Mouse (Mus musculus) heart, embryonic 10.5 days (tissue): ENCODE data around the gene Ccdc85c. TPM values are rescaled to one million over a fixed set of nuclear protein-coding genes. Genes with fewer than 3 reads are reported as not detected.
A peak's percentile ranks its signal among the peaks of the same experiment; 100 is the strongest.

Source experiments
- DNase-seq: peaks from one replicate; pipeline ENCODE4 v3.0.0-alpha.2; 2017; ENCODE audit warnings: low spot score
- H3K27ac ChIP-seq: fragments of 300-500 bp; sonication (generic); 2 replicates; pipeline ENCODE4 v1.5.1; 2016; ENCODE audit warnings: mild to moderate bottlenecking
- H3K27me3 ChIP-seq: fragments of 300-500 bp; sonication (generic); 2 replicates; pipeline ENCODE4 v1.6.1; 2016; ENCODE audit warnings: mild to moderate bottlenecking; ENCODE audit not compliant: poor library complexity, insufficient read depth, severe bottlenecking
- H3K36me3 ChIP-seq: fragments of 300-500 bp; sonication (generic); 2 replicates; pipeline ENCODE4 v1.6.1; 2016; ENCODE audit warnings: mild to moderate bottlenecking, moderate library complexity
- H3K4me1 ChIP-seq: fragments of 300-500 bp; sonication (generic); 2 replicates; pipeline ENCODE4 v1.6.1; 2016; ENCODE audit warnings: mild to moderate bottlenecking
- H3K4me3 ChIP-seq: fragments of 300-500 bp; sonication (generic); 2 replicates; pipeline ENCODE4 v1.5.1; 2016; ENCODE audit warnings: mild to moderate bottlenecking, moderate library complexity
- H3K9me3 ChIP-seq: fragments of 300-500 bp; sonication (generic); 2 replicates; pipeline ENCODE4 v1.6.1; 2016; ENCODE audit warnings: mild to moderate bottlenecking, moderate library complexity
- WGBS: fragments of 180-500 bp; shearing (Covaris S2); methylation state at CpG from one replicate; pipeline ENCODE4 v1.1.7; 2016; 5-methylcytosine and 5-hydroxymethylcytosine counted together
- polyA plus RNA-seq: library from polyadenylated mRNA; unstranded; fragments of >200 nt; fragmentation: Nextera tagmentation; extraction: Ambion mirVana; gene quantifications from 2 replicates; pipeline ENCODE4 v1.2.1, GENCODE M21; 2016

Ccdc85c gene
- polyA plus RNA-seq, 1 experiment from 2014 or later: 5.7 TPM

DNA sequence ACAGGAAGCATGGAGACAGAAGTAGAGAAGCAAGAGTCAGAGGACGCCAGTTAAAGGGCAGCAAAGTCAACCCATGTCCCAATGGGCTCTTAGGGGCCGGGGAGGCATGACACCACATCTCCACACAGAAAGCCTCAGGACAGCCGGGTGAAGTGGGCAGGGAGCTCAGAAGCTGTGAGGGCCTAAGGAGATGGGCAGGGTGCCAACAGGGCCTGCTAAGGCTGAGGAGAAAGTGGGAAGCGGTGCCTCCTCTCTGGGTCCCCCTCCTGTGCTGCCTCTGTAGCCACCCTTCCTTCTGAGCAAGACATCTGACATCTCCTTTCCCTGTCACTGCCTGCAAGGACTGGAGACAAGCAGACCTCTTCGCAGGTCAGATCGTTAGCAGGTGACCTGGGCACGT is 49.4 kb downstream of the Ccdc85c start:
- WGBS: 71% methylated on average over 7 of the region's 7 CpGs
- H3K4me1 ChIP-seq: peaks cover 90% of the 10 kb centered on the region
- no peak for DNase-seq
- no peaks in the 10 kb centered on the region for H3K9me3 ChIP-seq
- H3K4me3 ChIP-seq: 0 out of 2 replicates have a peak overlapping the region, but pooled peaks have one; percentile 9
- no peaks in the 10 kb centered on the region for H3K36me3 ChIP-seq
- no peaks in the 10 kb centered on the region for H3K27me3 ChIP-seq
- peak overlapping the region; percentile 50 for H3K27ac ChIP-seq

- WGBS: 43% methylated on average over 8 of the region's 8 CpGs
- Histone ChIP-seq H3K27ac (peak overlapping the region; percentile 56), H3K4me3 (no peak overlapping the region), H3K36me3 (0 out of 2 replicates have a peak, but pooled peaks cover 3% of the 10 kb centered on the region), H3K27me3 (no peaks in the 10 kb centered on the region), H3K4me1 (peaks cover 95% of the 10 kb centered on the region), H3K9me3 (no peaks in the 10 kb centered on the region)
- DNase-seq: no peak
These were observed 51.9 kb downstream of the Ccdc85c start for GRCm38 (mm10) chr12:108223357-108223756.

GRCm38 (mm10) chr12:108221712-108222111 is 53.5 kb downstream of the Ccdc85c start:
- Histone ChIP-seq H3K4me1 (peaks cover 94% of the 10 kb centered on the region), H3K36me3 (0 out of 2 replicates have a peak, but pooled peaks cover 3% of the 10 kb centered on the region), H3K4me3 (no peak overlapping the region), H3K9me3 (no peaks in the 10 kb centered on the region), H3K27ac (no peak overlapping the region), H3K27me3 (no peaks in the 10 kb centered on the region)
- 83% methylated on average over 7 of the region's 7 CpGs for WGBS
- DNase-seq: no peak

GRCm38 (mm10) chr12:108221206-108221605 is 54.0 kb downstream of the Ccdc85c start:
- DNase-seq: no peak
- peak overlapping the region; percentile 19; the same call in 1 of the 2 replicates for H3K27ac ChIP-seq
- H3K36me3 ChIP-seq: 0 out of 2 replicates have a peak, but pooled peaks cover 3% of the 10 kb centered on the region
- no peaks in the 10 kb centered on the region for H3K27me3 ChIP-seq
- WGBS: 52% methylated on average over 10 of the region's 10 CpGs
- peaks cover 94% of the 10 kb centered on the region for H3K4me1 ChIP-seq
- H3K9me3 ChIP-seq: no peaks in the 10 kb centered on the region
- H3K4me3 ChIP-seq: no peak overlapping the region

GRCm38 (mm10) chr12:108220621-108221020 is 54.6 kb downstream of the Ccdc85c start:
- Histone ChIP-seq H3K27ac (peak overlapping the region; percentile 73; the same call in 1 of the 2 replicates), H3K4me1 (peaks cover 91% of the 10 kb centered on the region), H3K9me3 (no peaks in the 10 kb centered on the region), H3K27me3 (no peaks in the 10 kb centered on the region), H3K4me3 (no peak overlapping the region), H3K36me3 (0 out of 2 replicates have a peak, but pooled peaks cover 3% of the 10 kb centered on the region)
- 76% methylated on average over 12 of the region's 12 CpGs for WGBS
- DNase-seq: no peak

- Histone ChIP-seq H3K27ac (peak overlapping the region; percentile 73), H3K4me3 (no peak overlapping the region), H3K4me1 (peaks cover 89% of the 10 kb centered on the region), H3K27me3 (no peaks in the 10 kb centered on the region), H3K36me3 (0 out of 2 replicates have a peak, but pooled peaks cover 3% of the 10 kb centered on the region), H3K9me3 (no peaks in the 10 kb centered on the region)
- no peak for DNase-seq
- 72% methylated on average over 21 of the region's 21 CpGs for WGBS
These were observed 55.2 kb downstream of the Ccdc85c start for GRCm38 (mm10) chr12:108219825-108220616.

DNA sequence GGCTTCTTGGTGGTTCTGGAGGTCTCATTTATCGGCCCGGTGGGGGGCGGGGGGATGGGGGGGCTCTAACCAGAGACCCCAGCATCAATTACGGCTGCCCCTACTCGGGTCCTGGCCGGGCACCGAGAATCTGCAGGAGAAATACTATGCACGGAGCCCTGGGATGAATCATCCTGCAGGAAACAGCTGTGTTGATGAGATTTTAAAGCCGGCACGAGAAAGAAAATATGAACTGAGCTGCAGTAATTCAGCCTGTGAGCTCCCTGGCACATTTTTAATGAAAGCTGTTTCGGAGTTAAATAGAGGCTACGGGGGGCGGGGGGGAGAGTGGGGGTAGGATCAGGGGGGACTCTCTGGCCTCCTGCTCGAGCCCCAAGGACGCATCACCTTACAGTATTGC is 56.1 kb downstream of the Ccdc85c start:
- 62% methylated on average over 15 of the region's 15 CpGs for WGBS
- Histone ChIP-seq H3K36me3 (0 out of 2 replicates have a peak, but pooled peaks cover 3% of the 10 kb centered on the region), H3K27me3 (no peaks in the 10 kb centered on the region), H3K4me3 (no peak overlapping the region), H3K9me3 (no peaks in the 10 kb centered on the region), H3K27ac (peak overlapping the region; percentile 56; the same call in 1 of the 2 replicates), H3K4me1 (peaks cover 89% of the 10 kb centered on the region)
- no peak for DNase-seq

DNA sequence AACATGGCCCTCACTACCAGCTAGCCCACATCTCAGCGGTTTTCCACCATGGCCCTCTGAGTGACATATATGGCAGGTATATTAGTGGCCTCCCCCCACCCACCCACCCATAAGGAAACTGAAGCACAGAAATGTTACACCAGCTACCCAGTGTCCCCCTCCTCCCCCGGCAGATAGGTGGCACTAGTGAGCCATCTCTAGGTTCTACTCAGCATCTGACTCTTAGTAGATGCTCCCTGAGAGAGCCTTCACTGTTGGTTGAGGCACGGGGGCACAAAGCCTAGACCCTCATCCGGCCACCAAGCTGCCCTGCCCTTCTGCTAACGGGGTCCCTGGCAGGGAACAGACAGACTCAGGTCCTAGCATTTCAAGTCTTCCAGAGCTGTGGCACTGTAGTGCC is 57.7 kb downstream of the Ccdc85c start:
- Histone ChIP-seq H3K27me3 (no peaks in the 10 kb centered on the region), H3K4me3 (no peak overlapping the region), H3K36me3 (0 out of 2 replicates have a peak, but pooled peaks cover 3% of the 10 kb centered on the region), H3K9me3 (no peaks in the 10 kb centered on the region), H3K4me1 (peaks cover 89% of the 10 kb centered on the region), H3K27ac (peak overlapping the region; percentile 56; the same call in 1 of the 2 replicates)
- DNase-seq: no peak
- 56% methylated on average over 5 of the region's 5 CpGs for WGBS

- 81% methylated on average over 11 of the region's 11 CpGs for WGBS
- no peaks in the 10 kb centered on the region for H3K9me3 ChIP-seq
- 0 out of 2 replicates have a peak, but pooled peaks cover 3% of the 10 kb centered on the region for H3K36me3 ChIP-seq
- no peak for DNase-seq
- H3K4me1 ChIP-seq: peaks cover 93% of the 10 kb centered on the region
- H3K4me3 ChIP-seq: no peak overlapping the region
- no peaks in the 10 kb centered on the region for H3K27me3 ChIP-seq
- H3K27ac ChIP-seq: peak overlapping the region; percentile 44; the same call in 1 of the 2 replicates
These were observed 58.4 kb downstream of the Ccdc85c start for GRCm38 (mm10) chr12:108216611-108217370.

DNA sequence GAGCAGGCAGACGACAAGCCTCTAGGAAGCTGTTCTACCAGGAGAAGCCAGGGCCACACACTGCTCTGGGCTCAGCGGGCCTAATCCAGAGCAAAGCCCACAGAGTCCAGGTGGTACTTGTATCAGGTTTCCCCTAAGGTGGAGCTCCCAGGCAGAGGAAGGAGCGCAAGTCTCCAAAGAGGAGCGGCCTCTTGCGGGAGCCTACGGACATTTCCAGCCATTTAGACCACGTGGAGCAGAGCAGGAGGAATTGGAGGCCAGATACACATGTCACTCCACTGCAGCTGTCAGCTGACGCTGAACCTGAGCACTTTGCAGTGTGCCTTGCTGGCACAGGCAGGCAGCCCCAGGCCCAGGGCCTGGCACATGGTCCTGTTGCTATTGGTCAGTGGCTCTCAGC is 60.1 kb downstream of the Ccdc85c start:
- no peak for DNase-seq
- 33% methylated on average over 8 of the region's 8 CpGs for WGBS

GRCm38 (mm10) chr12:108213090-108214041 is 61.9 kb downstream of the Ccdc85c start:
- peak overlapping the region; percentile 60 for H3K27ac ChIP-seq
- no peak overlapping the region for H3K4me3 ChIP-seq
- H3K36me3 ChIP-seq: no peaks in the 10 kb centered on the region
- 33% methylated on average over 18 of the region's 18 CpGs for WGBS
- H3K27me3 ChIP-seq: no peaks in the 10 kb centered on the region
- DNase-seq: no peak
- H3K9me3 ChIP-seq: no peaks in the 10 kb centered on the region
- H3K4me1 ChIP-seq: peaks cover 92% of the 10 kb centered on the region

More for the DNA sequence above, 60.1 kb downstream of the Ccdc85c start:
- H3K27ac ChIP-seq: peak overlapping the region; percentile 72
- H3K9me3 ChIP-seq: no peaks in the 10 kb centered on the region
- H3K27me3 ChIP-seq: no peaks in the 10 kb centered on the region
- 0 out of 2 replicates have a peak, but pooled peaks cover 3% of the 10 kb centered on the region for H3K36me3 ChIP-seq
- no peak overlapping the region for H3K4me3 ChIP-seq
- peaks cover 93% of the 10 kb centered on the region for H3K4me1 ChIP-seq

GRCm38 (mm10) chr12:108212476-108212875 is 62.7 kb downstream of the Ccdc85c start:
- H3K4me1 ChIP-seq: peaks cover 92% of the 10 kb centered on the region
- no peak overlapping the region for H3K4me3 ChIP-seq
- no peaks in the 10 kb centered on the region for H3K9me3 ChIP-seq
- DNase-seq: no peak
- H3K27ac ChIP-seq: peak overlapping the region; percentile 60
- 0 out of 2 replicates have a peak, but pooled peaks cover under 1% of the 10 kb centered on the region for H3K36me3 ChIP-seq
- WGBS: 79% methylated on average over 6 of the region's 6 CpGs
- no peaks in the 10 kb centered on the region for H3K27me3 ChIP-seq
